Mouse (Mus musculus) embryonic fibroblast, embryonic 13.5 days (primary cell): ENCODE results near the gene Drg1.

Experiments used
- CTCF ChIP-seq: IDR thresholded peaks from 2 replicates; pipeline ENCODE4 v1.5.1; 2011; ENCODE audit warnings: mild to moderate bottlenecking, control low read depth, low read length, moderate library complexity, borderline replicate concordance; ENCODE audit not compliant: insufficient read depth
- POLR2A ChIP-seq: IDR thresholded peaks from 2 replicates; pipeline ENCODE4 v1.6.1; 2011; ENCODE audit warnings: low read depth, mild to moderate bottlenecking, control low read depth, low read length, moderate library complexity

DNA sequence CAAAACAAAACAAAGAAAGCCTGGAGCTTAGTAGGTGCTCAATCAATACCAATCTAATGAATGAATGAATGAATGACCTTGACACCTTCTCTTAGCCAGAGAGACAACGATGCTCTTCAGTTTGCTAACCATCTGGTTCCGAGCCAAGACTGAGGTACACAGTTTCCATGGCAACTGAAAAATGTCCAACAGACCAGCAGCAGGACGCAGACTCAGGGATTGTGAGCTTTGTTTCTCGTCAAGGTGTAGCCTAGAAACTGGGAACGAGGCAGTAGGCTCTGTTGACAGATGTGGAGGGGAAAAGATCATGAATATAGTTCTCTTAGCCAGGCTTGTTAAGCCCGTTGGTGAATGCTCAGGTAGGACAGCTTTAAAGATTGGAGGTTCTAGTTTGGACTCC, 20.9 kb upstream of the Drg1 start:
- TF ChIP-seq POLR2A: no peak
- no peak for TF ChIP-seq CTCF
